Mouse (Mus musculus): ENCODE data around the gene Rin1. TPM values are rescaled to one million over a fixed set of nuclear protein-coding genes. Genes with fewer than 3 reads are reported as not detected.

Gene Rin1
- polyA plus RNA-seq, 1 experiment from 2014 or later = 0.21 TPM

DNA sequence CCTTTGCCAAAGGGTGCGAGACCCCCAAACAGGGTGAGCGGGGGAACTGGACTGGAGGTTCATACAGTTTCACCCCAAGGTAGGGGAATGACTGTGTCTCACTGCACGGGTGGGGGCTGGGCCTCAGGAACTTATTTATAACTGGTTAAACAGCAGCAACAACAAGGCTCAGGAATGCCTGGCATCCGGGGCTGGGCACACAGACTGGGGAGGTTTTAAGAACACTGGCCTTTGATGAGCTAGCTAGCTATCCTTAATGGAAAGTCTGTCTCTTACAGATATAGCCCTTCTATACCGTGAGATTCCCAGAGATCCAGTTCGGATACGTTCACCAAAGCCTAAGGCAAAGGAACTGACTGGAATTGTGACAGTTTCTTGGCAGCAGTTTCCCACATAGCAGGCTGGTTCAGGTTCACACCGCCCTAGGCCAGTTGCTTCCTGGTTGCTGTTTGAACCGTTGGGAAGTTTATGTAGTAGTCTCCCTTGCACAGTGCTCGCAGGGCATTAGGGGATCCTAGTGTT, 34.0 kb upstream of the Rin1 start:
- TF ChIP-seq CTCF (IDR thresholded peaks at IDR 0.05; ENCODE audit: low read depth) = no peak
- Histone ChIP-seq H3K9me3 (ENCODE audit: low read length) (no peaks in the 10 kb centered on the region), H3K27me3 (ENCODE audit: insufficient read depth, low read length) (no peaks in the 10 kb centered on the region), H3K4me3 (ENCODE audit: low read depth, low read length) (no peak overlapping the region), H3K9ac (replicated peaks) (no peak overlapping the region), H3K36me3 (replicated peaks; ENCODE audit: insufficient read depth, low read length) (no peaks in the 10 kb centered on the region), H3K4me1 (ENCODE audit: insufficient read depth) (no peaks in the 10 kb centered on the region), H3K27ac (ENCODE audit: low read depth) (no peak overlapping the region), H3K4me2 (ENCODE audit: low read depth, low read length) (0 out of 2 replicates have a peak overlapping the region, but pooled peaks have one; percentile 32)
- WGBS (ENCODE audit: insufficient replicate concordance) = 39% methylated on average over 10 of the region's 10 CpGs
- ATAC-seq (peak; percentile 19; the same call in 1 of the 2 replicates), DNase-seq (no peak)

DNA sequence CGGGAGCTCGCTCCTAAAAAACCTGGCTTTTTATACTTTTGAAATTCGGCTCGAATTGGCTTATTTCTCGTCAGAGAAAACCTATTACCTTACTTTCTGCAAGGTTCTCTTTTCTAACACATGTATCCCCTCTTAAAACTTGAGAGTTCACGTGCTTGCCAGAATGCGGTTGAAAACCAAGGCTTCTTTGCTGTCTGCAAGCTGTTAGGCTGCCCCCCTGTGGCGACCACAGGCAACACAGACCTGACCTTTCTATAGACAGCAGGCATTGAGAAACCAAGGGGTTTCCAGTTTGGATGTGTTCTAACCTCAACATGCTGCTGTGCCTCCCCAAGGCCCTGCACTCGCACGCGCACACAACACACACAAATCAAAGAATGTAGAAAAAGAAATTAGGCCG, 33.5 kb upstream of the Rin1 start:
- 23% methylated on average over 12 of the region's 12 CpGs for WGBS (ENCODE audit: insufficient replicate concordance)
- Histone ChIP-seq H3K9ac (replicated peaks) (no peak overlapping the region), H3K4me2 (ENCODE audit: low read depth, low read length) (0 out of 2 replicates have a peak overlapping the region, but pooled peaks have one; percentile 32), H3K4me3 (ENCODE audit: low read depth, low read length) (no peak overlapping the region), H3K27ac (ENCODE audit: low read depth) (no peak overlapping the region), H3K36me3 (replicated peaks; ENCODE audit: insufficient read depth, low read length) (no peaks in the 10 kb centered on the region), H3K9me3 (ENCODE audit: low read length) (no peaks in the 10 kb centered on the region), H3K4me1 (ENCODE audit: insufficient read depth) (no peaks in the 10 kb centered on the region), H3K27me3 (ENCODE audit: insufficient read depth, low read length) (no peaks in the 10 kb centered on the region)
- TF ChIP-seq EP300 (IDR thresholded peaks at IDR 0.05; ENCODE audit: low read depth) (no peak), CTCF (IDR thresholded peaks at IDR 0.05; ENCODE audit: low read depth) (peak; percentile 87)
- ATAC-seq = peak; percentile 50; the same call in 1 of the 2 replicates
- DNase-seq = peak; percentile 81

DNA sequence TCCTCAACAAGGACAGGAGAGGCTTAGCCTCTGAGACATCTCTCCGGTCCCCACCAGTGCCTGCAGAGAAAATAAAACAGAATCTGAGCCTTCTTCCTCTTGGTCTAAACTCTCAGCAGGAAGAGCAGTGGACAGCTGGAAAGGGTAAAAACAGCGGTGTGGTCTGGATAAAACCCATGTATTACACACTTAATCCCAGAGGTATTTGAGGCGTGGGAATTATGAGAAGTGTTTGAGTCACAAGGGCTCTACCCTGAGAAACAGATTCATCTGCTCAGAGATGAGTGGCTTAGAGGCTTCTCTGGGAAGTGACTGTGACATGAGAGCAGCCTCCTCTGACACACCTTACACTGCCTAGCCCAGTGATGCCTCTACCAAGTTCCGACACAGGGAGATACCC, 32.7 kb upstream of the Rin1 start:
- ATAC-seq = no peak
- 81% methylated on average over 4 of the region's 4 CpGs for WGBS (ENCODE audit: insufficient replicate concordance)
- H3K4me1 ChIP-seq (ENCODE audit: insufficient read depth) = no peaks in the 10 kb centered on the region
- no peak overlapping the region for H3K4me2 ChIP-seq (ENCODE audit: low read depth, low read length)
- no peak for DNase-seq
- TF ChIP-seq EP300 (IDR thresholded peaks at IDR 0.05; ENCODE audit: low read depth) = no peak
- TF ChIP-seq CTCF (IDR thresholded peaks at IDR 0.05; ENCODE audit: low read depth) = no peak
- H3K9ac ChIP-seq (replicated peaks) = no peak overlapping the region
- H3K4me3 ChIP-seq (ENCODE audit: low read depth, low read length) = no peak overlapping the region
- H3K36me3 ChIP-seq (replicated peaks; ENCODE audit: insufficient read depth, low read length) = no peaks in the 10 kb centered on the region
- H3K27me3 ChIP-seq (ENCODE audit: insufficient read depth, low read length) = no peaks in the 10 kb centered on the region
- no peak overlapping the region for H3K27ac ChIP-seq (ENCODE audit: low read depth)
- no peaks in the 10 kb centered on the region for H3K9me3 ChIP-seq (ENCODE audit: low read length)

DNA sequence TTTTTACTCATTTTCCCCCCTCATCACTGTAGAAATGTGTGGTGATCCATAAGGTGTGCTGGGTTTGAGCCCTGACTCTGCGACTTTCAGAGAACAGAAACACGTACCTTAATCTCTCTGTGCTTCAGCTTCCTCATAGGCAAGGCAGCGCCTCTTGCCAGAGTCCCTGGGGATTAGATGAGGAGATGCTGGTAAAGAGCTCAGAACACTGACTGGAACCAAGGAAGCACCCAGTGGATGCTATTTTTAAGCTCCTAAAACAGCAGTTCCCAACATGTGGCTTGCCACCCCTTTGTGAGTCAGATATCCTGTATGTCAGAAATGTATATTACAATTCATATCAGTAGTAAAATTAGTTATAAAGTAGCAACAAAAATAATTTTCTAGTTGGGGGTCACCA, 32.1 kb upstream of the Rin1 start:
- Histone ChIP-seq H3K4me1 (ENCODE audit: insufficient read depth) (peaks cover 2% of the 10 kb centered on the region), H3K9ac (replicated peaks) (no peak overlapping the region), H3K27ac (ENCODE audit: low read depth) (no peak overlapping the region), H3K4me2 (ENCODE audit: low read depth, low read length) (no peak overlapping the region), H3K27me3 (ENCODE audit: insufficient read depth, low read length) (no peaks in the 10 kb centered on the region), H3K9me3 (ENCODE audit: low read length) (no peaks in the 10 kb centered on the region), H3K4me3 (ENCODE audit: low read depth, low read length) (no peak overlapping the region), H3K36me3 (replicated peaks; ENCODE audit: insufficient read depth, low read length) (no peaks in the 10 kb centered on the region)
- WGBS (ENCODE audit: insufficient replicate concordance) = 79% methylated on average over 3 of the region's 3 CpGs
- TF ChIP-seq EP300 (IDR thresholded peaks at IDR 0.05; ENCODE audit: low read depth) (no peak), CTCF (IDR thresholded peaks at IDR 0.05; ENCODE audit: low read depth) (no peak)
- no peak for DNase-seq
- ATAC-seq = no peak

DNA sequence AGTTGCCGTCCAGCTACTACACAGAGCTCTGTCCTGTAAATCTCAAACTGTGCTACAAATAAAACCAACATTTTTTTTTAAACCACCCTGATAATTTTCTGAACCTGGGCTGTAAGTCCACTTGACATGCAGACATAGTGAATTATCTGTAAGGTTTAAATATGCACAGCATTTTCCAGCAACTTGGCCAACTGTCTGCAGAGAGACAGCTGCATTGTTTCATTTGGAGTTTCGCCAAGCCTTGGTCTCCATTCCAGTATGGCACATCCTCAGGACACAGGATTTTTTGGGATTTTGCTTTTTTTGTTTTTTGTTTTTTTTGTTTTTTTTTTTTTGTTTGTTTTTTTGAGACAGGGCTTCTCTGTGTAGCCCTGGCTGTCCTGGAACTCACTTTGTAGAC, 28.9 kb upstream of the Rin1 start:
- H3K9me3 ChIP-seq (ENCODE audit: low read length) = no peaks in the 10 kb centered on the region
- no peak overlapping the region for H3K27ac ChIP-seq (ENCODE audit: low read depth)
- no peak for DNase-seq
- no peak for ATAC-seq
- WGBS (ENCODE audit: insufficient replicate concordance) = 89% methylated on average over 2 of the region's 2 CpGs
- H3K4me1 ChIP-seq (ENCODE audit: insufficient read depth) = peaks cover 13% of the 10 kb centered on the region
- no peak overlapping the region for H3K4me3 ChIP-seq (ENCODE audit: low read depth, low read length)
- no peak for TF ChIP-seq CTCF (IDR thresholded peaks at IDR 0.05; ENCODE audit: low read depth)
- TF ChIP-seq EP300 (IDR thresholded peaks at IDR 0.05; ENCODE audit: low read depth) = no peak
- no peaks in the 10 kb centered on the region for H3K36me3 ChIP-seq (replicated peaks; ENCODE audit: insufficient read depth, low read length)
- no peaks in the 10 kb centered on the region for H3K27me3 ChIP-seq (ENCODE audit: insufficient read depth, low read length)
- H3K4me2 ChIP-seq (ENCODE audit: low read depth, low read length) = no peak overlapping the region
- H3K9ac ChIP-seq (replicated peaks) = no peak overlapping the region

DNA sequence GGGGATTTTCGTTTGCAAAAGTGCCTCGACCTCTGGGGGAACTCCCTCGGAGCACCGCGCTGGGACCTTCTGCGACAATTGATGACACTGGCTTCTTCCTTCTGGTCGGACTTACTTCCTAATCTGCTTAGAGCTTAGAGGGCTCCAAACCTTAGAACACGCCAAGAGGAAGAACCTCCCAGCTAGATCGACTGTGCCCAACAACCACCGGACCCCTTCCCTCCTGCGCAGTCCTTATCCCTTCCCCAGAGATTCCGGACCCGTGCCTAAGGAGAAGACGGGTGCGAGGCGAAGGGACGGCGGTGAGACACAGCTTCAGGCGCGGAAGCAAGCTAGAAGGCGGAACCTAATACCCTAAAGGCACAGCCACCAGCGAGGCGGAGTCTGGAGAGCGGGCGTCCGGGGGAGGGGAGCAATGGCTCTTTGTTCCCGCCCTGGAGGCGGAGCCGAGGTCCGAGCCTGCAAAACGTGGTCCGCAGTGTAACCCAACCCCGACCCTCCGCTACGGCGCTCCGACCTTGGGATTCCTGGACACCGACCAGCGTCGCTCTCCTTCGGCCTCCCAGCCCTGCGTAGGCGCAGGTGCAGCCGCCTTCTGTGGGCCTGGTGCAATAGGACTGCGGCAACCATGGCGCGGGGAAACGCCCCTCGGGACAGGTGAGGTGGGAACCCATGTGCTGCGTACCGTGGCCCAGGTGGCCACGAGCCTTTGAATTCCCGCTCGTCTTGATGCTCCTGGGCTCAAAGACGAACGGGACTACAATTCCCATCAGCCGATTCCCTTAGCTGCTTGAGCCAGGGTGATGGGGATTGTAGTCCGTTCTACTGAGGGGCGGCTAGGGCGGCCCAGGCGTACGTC, 26.4 kb upstream of the Rin1 start, which contains the start of gene Slc29a2:
Slc29a2 (plus strand) TSS at position 240 of the 859 bp plus-strand sequence.
- WGBS (ENCODE audit: insufficient replicate concordance) = under 1% methylated on average over 57 of the region's 62 CpGs

More for the DNA sequence above, 26.4 kb upstream of the Rin1 start, which contains the start of gene Slc29a2:
- ATAC-seq (peak; percentile 92), DNase-seq (peak; percentile 90)
- Histone ChIP-seq H3K27ac (ENCODE audit: low read depth) (peak within 1 kb of the TSS; percentile 86), H3K9ac (replicated peaks) (peak within 1 kb of the TSS; percentile 77), H3K4me3 (ENCODE audit: low read depth, low read length) (peak within 1 kb of the TSS; percentile 63), H3K4me1 (ENCODE audit: insufficient read depth) (peaks cover 13% of the 10 kb centered on the region), H3K27me3 (ENCODE audit: insufficient read depth, low read length) (no peaks in the 10 kb centered on the region), H3K36me3 (replicated peaks; ENCODE audit: insufficient read depth, low read length) (no peaks in the 10 kb centered on the region), H3K4me2 (ENCODE audit: low read depth, low read length) (peak within 1 kb of the TSS; percentile 96), H3K9me3 (ENCODE audit: low read length) (no peaks in the 10 kb centered on the region)
- TF ChIP-seq CTCF (IDR thresholded peaks at IDR 0.05; ENCODE audit: low read depth) = no peak
- no peak for TF ChIP-seq EP300 (IDR thresholded peaks at IDR 0.05; ENCODE audit: low read depth)

All from liver, postnatal 0 days (tissue).